Mouse (Mus musculus) C2C12 (cell line): ENCODE data around the gene Slc27a3.

Experiments used
- CTCF ChIP-seq: IDR thresholded peaks from one replicate; pipeline ENCODE4 v1.5.1; 2011; ENCODE audit not compliant: control insufficient read depth, insufficient read depth, insufficient read length
- FOSL1 ChIP-seq: IDR thresholded peaks from one replicate; pipeline ENCODE4 v1.8.0; 2011; ENCODE audit warnings: mild to moderate bottlenecking, low read length; ENCODE audit not compliant: poor library complexity, insufficient read depth, severe bottlenecking
- MAX ChIP-seq: IDR thresholded peaks from one replicate; pipeline ENCODE4 v1.6.1; 2011; ENCODE audit warnings: mild to moderate bottlenecking, control low read depth
- MYOD1 ChIP-seq: IDR thresholded peaks from one replicate; pipeline ENCODE4 v1.6.1; 2011; ENCODE audit warnings: low read depth; ENCODE audit not compliant: control insufficient read depth, insufficient read length
- MYOG ChIP-seq: IDR thresholded peaks from one replicate; pipeline ENCODE4 v1.6.1; 2011; ENCODE audit not compliant: control insufficient read depth, insufficient read length; ENCODE audit errors: extremely low read depth
- USF1 ChIP-seq: IDR thresholded peaks from one replicate; pipeline ENCODE4 v1.6.1; 2011; ENCODE audit warnings: low read depth, mild to moderate bottlenecking, control low read depth, moderate library complexity

DNA sequence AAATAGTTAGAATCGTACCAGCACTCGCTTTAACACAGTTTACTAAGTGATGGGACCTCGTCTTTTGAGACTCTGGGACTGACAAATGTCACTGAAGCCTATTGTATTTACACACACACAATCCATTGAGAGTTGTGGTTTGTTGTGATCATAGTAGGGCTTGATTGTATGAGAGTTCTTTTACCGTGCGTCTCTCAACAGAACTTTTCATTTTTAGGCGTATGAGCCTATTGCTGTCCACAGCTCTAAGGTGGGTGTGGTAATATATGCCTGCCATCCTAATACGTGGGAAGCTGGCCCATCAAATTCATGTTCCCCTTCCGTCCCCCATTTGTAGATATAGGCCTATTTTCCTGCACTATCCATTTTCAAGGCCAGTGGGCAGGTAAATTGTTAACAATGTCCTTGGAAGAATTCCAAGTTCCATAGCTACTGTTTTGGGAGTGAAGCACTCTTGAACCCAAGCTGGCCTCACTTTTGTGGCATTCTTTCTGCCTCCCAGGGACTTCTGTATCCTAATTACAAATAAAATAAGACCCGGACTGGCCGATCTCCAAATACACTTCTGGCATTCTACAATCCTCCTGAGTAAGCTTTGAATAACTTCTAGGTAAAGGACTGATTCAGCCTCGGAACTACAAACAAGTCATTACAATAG lies 44.5 kb upstream of the Slc27a3 start:
- TF ChIP-seq CTCF, result no peak
- no peak for TF ChIP-seq MAX
- no peak for TF ChIP-seq USF1
- no peak for TF ChIP-seq FOSL1
- TF ChIP-seq MYOD1, result no peak
- no peak for TF ChIP-seq MYOG
